Mouse (Mus musculus): ENCODE results near the gene Npas2. TPM values are rescaled to one million over a fixed set of nuclear protein-coding genes. Genes with fewer than 3 reads are reported as not detected.

Gene Npas2
- polyA plus RNA-seq, 1 experiment from 2014 or later, result 0.99 TPM

DNA sequence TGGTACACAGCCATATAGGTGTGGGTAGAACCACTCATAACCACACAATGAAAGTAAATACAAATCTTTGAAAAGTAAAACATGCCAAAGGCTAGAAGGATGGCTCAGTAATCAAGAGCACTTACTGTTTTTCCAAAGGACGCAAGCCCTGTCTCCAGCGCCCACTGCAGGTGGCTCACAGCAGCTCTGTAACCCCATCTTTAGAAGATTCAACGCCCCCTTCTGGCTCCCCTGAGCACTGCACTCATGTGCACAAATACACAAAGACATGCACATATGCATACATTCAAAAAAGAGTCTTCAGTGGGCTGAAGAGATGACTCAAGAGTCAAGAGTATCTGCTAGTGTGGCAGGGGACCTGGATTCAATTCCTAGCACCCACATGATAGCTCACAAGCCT, 36.5 kb downstream of the Npas2 start:
- H3K36me3 ChIP-seq, result no peaks in the 10 kb centered on the region
- no peaks in the 10 kb centered on the region for H3K9me3 ChIP-seq
- ATAC-seq (replicated peaks), result no peak
- no peaks in the 10 kb centered on the region for H3K27me3 ChIP-seq
- H3K9ac ChIP-seq (replicated peaks), result no peak overlapping the region
- H3K4me3 ChIP-seq, result no peak overlapping the region
- no peak overlapping the region for H3K27ac ChIP-seq (replicated peaks)
- H3K4me2 ChIP-seq (replicated peaks), result no peak overlapping the region
- H3K4me1 ChIP-seq, result 0 out of 2 replicates have a peak, but pooled peaks cover 3% of the 10 kb centered on the region
- WGBS, result 71% methylated on average over 3 of the region's 3 CpGs

DNA sequence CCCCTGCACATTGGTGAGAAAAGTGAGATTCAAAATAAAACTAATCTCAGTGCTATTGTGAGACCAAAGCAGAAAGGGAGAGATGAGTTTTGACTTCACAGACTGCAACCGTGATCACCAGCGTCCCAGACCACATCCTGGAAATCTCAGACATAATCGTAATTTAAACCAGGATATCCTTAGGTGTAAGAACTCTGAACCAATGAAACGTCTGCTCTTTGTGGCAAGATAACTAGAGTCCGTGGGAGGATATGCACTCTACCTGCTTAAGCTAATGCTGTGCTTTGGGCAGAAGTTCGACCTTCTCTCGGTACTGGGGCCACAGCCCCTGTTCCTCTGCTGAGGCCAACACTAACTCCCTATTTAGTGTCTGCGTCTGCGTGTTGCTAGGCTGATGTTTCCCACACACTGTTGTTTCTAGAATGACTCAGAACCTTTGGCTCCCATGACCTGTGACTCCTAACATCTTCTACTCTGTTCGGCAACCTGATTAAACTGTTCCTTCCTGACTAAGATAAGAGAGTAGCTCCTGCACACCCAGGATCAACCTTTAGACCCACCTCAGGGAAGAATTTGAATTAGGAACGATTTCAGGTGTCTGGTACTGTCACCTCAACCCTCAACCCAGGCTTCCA, 41.4 kb downstream of the Npas2 start:
- no peaks in the 10 kb centered on the region for H3K27me3 ChIP-seq
- H3K4me1 ChIP-seq, result no peaks in the 10 kb centered on the region
- no peak overlapping the region for H3K27ac ChIP-seq (replicated peaks)
- H3K4me3 ChIP-seq, result no peak overlapping the region
- no peak overlapping the region for H3K9ac ChIP-seq (replicated peaks)
- no peak for ATAC-seq (replicated peaks)
- 90% methylated on average over 11 of the region's 11 CpGs for WGBS
- no peak overlapping the region for H3K4me2 ChIP-seq (replicated peaks)
- H3K9me3 ChIP-seq, result no peaks in the 10 kb centered on the region
- no peaks in the 10 kb centered on the region for H3K36me3 ChIP-seq

DNA sequence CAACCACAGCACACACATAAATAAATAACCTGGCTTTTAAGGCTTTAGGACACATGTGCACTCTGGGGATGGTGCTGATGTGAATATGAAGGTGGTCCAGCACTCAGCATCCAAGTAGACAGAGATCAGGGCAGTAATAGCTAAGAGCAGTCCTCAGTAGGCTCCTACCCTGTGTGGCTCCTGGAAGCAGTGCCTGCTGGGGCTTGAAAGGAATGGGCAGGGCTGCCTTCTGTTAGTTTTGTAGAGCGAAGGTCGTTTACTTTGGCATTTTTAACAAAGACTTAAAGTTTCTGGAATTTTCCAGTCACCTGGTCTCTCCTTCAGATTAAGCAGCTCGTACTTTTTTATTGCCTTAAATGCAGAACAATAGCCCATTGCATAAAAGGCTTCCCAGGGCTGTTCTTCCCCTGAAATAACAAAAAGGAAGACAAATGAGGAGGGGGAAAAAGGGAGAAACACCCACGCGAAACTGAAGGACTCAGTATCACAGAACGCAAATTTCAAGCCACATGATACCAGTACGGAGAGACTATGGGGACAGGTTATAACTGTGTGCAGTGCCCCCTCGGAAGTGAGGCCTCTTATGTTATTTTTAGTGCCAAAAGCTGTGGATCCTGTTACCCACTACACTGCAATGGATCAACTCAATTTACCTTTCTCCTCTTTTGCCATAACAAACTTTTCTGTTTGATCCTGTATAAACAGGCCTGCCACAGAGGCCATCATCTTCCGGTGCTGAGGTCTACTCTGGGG, 44.1 kb downstream of the Npas2 start:
- Histone ChIP-seq H3K9me3 (no peaks in the 10 kb centered on the region), H3K4me2 (replicated peaks) (no peak overlapping the region), H3K4me1 (no peaks in the 10 kb centered on the region), H3K27ac (replicated peaks) (no peak overlapping the region), H3K9ac (replicated peaks) (no peak overlapping the region), H3K36me3 (no peaks in the 10 kb centered on the region), H3K4me3 (no peak overlapping the region), H3K27me3 (no peaks in the 10 kb centered on the region)
- WGBS, result 57% methylated on average over 9 of the region's 9 CpGs
- no peak for ATAC-seq (replicated peaks)

DNA sequence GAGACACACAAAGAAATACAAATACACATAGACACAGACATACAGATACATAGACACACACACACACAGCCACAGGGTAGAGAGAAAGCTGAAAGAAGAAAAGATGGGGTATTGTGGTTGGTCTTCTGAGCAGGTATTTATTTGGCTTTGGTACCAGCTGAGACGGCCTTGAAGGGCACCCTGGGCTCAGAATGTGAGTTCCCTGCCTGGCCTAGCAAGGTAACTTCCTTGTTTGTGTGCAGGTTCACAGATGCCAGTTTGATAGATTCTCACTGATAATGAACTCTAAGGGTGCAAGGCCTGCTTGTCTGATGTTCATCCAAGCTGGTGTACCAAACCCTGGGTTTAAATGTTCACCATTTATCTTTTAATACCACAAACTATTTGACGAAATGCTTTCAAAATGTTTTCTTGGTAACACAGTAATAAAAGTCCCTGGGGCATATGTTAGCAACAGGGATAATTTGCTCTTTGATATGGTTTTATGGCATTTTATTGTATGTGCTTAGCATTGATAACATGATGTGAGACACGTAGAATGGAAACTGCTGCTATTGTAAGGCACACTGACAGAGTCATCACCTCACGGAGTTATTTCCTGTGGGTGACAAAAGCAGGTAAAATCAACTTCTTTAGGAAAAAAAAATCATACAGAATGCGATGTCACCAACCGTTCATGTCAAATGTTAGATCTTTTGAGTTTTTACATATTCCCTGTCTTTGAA, 47.5 kb downstream of the Npas2 start:
- Histone ChIP-seq H3K4me1 (no peaks in the 10 kb centered on the region; the same call in 1 of the 2 replicates), H3K36me3 (no peaks in the 10 kb centered on the region), H3K27me3 (no peaks in the 10 kb centered on the region), H3K4me3 (no peak overlapping the region), H3K9me3 (no peaks in the 10 kb centered on the region), H3K9ac (replicated peaks) (no peak overlapping the region), H3K27ac (replicated peaks) (no peak overlapping the region), H3K4me2 (replicated peaks) (no peak overlapping the region)
- WGBS, result 91% methylated on average over 6 of the region's 6 CpGs
- no peak for ATAC-seq (replicated peaks)

DNA sequence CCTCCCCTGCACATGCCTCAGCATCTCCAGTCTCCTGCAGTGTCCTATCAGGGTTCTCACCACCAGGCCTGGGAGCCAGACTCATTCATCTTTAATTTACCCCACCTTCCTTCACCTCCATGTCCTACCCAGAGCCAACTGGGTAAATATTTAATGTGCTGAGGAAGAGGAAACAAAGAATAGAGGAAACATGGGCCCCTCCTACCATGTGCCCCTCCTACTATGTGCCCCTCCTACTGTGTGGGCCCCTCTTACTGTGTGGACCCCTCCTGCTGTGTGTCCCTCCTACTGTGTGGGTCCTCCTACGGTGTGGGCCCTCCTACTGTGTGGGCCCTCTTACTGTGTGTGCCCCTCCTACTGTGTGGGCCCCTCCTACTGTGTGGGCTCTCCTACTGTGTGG, 51.2 kb downstream of the Npas2 start:
- Histone ChIP-seq H3K4me2 (replicated peaks) (no peak overlapping the region), H3K27ac (replicated peaks) (no peak overlapping the region), H3K4me1 (no peaks in the 10 kb centered on the region; the same call in 1 of the 2 replicates), H3K36me3 (no peaks in the 10 kb centered on the region), H3K4me3 (no peak overlapping the region), H3K27me3 (no peaks in the 10 kb centered on the region), H3K9ac (replicated peaks) (no peak overlapping the region), H3K9me3 (no peaks in the 10 kb centered on the region)
- WGBS, result 70% methylated on average over 1 of the region's 1 CpGs
- no peak for ATAC-seq (replicated peaks)

DNA sequence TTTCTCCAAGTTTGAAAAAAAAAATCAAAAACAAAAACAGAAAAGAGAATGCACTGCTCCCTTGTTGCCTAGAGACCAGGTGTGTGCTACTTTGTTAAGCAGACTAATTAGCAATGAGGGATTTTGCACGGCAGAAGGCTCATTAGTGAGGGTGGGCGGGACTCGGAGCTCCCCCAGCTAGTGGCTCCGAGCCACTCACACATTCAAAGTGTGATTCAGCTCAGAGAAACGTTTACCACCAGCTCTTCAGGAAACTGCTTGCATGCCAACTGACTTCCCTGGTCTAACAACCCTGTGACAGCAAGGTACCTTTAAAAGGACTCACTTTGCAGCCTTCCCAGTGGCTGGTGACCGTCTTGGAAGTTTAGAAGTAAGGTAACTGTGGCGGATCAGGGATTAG, 58.1 kb downstream of the Npas2 start:
- Histone ChIP-seq H3K4me1 (peaks cover 15% of the 10 kb centered on the region), H3K27ac (replicated peaks) (peak overlapping the region; percentile 13; the same call in 1 of the 2 replicates), H3K36me3 (no peaks in the 10 kb centered on the region), H3K9ac (replicated peaks) (no peak overlapping the region), H3K4me2 (replicated peaks) (0 out of 2 replicates have a peak overlapping the region, but pooled peaks have one; percentile 1), H3K9me3 (no peaks in the 10 kb centered on the region), H3K27me3 (no peaks in the 10 kb centered on the region), H3K4me3 (no peak overlapping the region)
- WGBS, result 13% methylated on average over 7 of the region's 7 CpGs
- ATAC-seq (replicated peaks), result peak; percentile 88

DNA sequence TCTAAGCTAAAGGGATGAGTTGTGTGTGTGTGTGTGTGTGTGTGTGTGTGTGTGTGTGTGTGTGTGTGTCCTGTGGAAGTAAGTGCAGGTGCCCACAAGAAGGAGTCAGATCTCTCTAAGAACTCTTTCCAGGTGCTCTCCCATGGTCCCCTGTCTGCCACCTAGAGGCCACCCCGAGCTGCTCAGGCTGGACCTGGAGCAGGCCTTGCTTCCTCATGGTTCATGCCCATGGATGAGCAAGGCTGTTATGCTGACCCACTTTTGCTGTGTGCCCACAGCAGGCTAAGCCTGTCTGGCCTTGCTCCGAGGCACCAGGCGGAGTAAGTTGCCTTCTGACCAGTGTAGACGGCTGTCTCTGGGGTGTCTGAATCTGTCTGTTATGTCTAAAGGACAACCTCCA, 60.2 kb downstream of the Npas2 start:
- no peaks in the 10 kb centered on the region for H3K27me3 ChIP-seq
- ATAC-seq (replicated peaks), result no peak
- H3K27ac ChIP-seq (replicated peaks), result no peak overlapping the region
- H3K36me3 ChIP-seq, result no peaks in the 10 kb centered on the region
- H3K4me2 ChIP-seq (replicated peaks), result no peak overlapping the region
- no peak overlapping the region for H3K4me3 ChIP-seq
- H3K4me1 ChIP-seq, result peaks cover 19% of the 10 kb centered on the region
- no peaks in the 10 kb centered on the region for H3K9me3 ChIP-seq
- H3K9ac ChIP-seq (replicated peaks), result no peak overlapping the region
- 82% methylated on average over 4 of the region's 4 CpGs for WGBS

DNA sequence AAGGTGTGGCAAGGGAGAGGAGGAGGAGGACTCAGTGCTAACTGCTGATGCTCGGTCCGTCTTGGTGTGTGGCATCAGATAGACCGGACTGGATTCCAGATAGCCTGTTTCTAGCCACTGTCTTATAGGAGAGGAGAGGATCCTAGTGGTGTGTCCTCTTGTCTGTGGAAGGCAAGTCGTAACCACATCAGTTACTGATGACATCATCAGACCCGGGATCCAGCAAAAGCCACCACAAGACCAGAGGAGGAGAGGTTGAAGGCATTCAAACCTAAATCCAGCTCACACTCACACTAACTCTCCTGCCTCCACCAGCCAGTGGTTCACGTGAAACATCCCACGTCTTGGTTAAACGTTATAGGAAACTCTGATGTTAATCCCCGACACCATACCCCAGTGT, 62.5 kb downstream of the Npas2 start:
- H3K4me1 ChIP-seq, result peaks cover 19% of the 10 kb centered on the region
- H3K27me3 ChIP-seq, result no peaks in the 10 kb centered on the region
- WGBS, result 92% methylated on average over 9 of the region's 9 CpGs
- H3K9me3 ChIP-seq, result no peaks in the 10 kb centered on the region
- H3K4me2 ChIP-seq (replicated peaks), result no peak overlapping the region
- no peak overlapping the region for H3K4me3 ChIP-seq
- no peak overlapping the region for H3K9ac ChIP-seq (replicated peaks)
- ATAC-seq (replicated peaks), result no peak
- H3K36me3 ChIP-seq, result no peaks in the 10 kb centered on the region
- no peak overlapping the region for H3K27ac ChIP-seq (replicated peaks)

DNA sequence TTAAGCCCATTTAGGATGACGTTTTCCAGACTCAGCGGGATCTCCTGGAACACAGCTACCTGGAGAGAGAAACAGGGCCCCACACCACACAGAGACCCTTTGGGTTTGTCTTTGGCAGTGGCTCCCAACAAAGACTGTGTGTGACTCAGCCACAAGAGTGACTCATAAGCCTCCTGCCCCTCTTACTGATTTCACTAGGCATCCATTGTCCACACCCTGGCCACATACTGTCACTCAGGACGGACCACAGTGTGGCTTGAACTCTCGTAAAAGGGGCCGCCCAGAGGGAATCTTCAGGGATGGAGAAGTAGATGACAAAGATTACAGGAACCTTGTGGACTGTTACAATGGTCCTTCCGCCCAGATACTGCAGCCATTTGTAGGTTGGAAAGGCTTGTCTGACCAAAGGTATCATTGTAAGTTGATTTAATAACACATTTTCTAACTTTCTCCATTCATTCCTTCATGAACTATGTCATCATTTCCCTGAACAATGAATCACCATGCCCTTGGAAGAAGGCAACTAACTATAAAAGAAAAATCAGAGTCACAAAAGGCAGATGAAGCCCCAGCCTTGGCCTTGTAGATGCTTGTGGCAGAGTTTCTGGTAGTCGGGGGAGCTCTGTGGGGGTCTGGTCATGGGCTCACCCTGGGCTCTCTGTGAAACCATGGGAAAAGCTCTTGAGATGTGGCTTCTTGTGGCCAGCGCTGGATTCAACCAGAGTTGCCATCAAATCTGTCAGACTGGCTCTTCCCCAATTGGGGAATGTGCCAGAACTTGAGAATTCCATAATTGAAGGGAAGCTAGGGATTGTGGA, 63.2 kb downstream of the Npas2 start:
- no peak overlapping the region for H3K4me3 ChIP-seq
- no peaks in the 10 kb centered on the region for H3K27me3 ChIP-seq
- H3K4me1 ChIP-seq, result peaks cover 13% of the 10 kb centered on the region
- H3K4me2 ChIP-seq (replicated peaks), result no peak overlapping the region
- no peaks in the 10 kb centered on the region for H3K36me3 ChIP-seq
- 78% methylated on average over 8 of the region's 8 CpGs for WGBS
- no peak overlapping the region for H3K9ac ChIP-seq (replicated peaks)
- no peak overlapping the region for H3K27ac ChIP-seq (replicated peaks)
- H3K9me3 ChIP-seq, result no peaks in the 10 kb centered on the region
- ATAC-seq (replicated peaks), result no peak

DNA sequence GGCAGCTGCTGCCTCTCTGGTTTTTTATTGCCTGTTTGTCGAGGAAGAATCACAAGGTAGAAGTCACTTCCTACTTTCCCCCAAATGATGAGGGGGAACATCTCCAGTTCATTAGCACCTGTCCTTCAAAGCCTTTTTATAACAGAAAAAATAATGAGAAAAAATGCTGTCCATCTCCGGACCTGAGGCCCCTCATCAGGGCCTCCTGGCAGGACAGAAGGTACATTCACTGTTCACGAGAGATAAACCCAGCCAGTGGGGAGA, 63.7 kb downstream of the Npas2 start:
- H3K27me3 ChIP-seq, result no peaks in the 10 kb centered on the region
- peaks cover 8% of the 10 kb centered on the region for H3K4me1 ChIP-seq
- 48% methylated on average over 3 of the region's 3 CpGs for WGBS
- no peaks in the 10 kb centered on the region for H3K9me3 ChIP-seq
- no peak overlapping the region for H3K4me2 ChIP-seq (replicated peaks)
- H3K9ac ChIP-seq (replicated peaks), result no peak overlapping the region
- no peak overlapping the region for H3K4me3 ChIP-seq
- ATAC-seq (replicated peaks), result no peak
- H3K36me3 ChIP-seq, result no peaks in the 10 kb centered on the region
- H3K27ac ChIP-seq (replicated peaks), result 0 out of 2 replicates have a peak overlapping the region, but pooled peaks have one; percentile 9

DNA sequence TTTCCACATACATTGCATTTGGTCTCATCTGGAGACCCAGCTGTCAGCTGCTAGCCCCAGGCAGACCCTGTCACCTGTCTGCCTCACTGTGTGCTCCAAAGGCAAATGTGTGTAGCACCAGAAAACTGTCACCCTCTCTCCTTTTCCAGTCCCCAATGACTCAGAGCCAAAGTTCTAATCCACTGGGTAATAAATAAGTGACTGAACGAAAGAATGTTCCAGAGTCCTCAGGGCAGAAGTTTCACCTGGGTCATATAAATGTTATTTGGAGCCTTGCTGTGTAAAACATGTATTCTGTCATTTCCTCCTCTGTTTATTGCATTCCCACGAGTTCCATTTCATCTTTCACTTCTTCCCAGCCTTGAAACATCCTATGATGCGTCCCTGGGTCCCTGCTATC, 66.1 kb downstream of the Npas2 start:
- no peak overlapping the region for H3K4me3 ChIP-seq
- no peaks in the 10 kb centered on the region for H3K36me3 ChIP-seq
- H3K4me1 ChIP-seq, result 0 out of 2 replicates have a peak, but pooled peaks cover 4% of the 10 kb centered on the region
- no peak overlapping the region for H3K9ac ChIP-seq (replicated peaks)
- no peaks in the 10 kb centered on the region for H3K9me3 ChIP-seq
- H3K27me3 ChIP-seq, result no peaks in the 10 kb centered on the region
- H3K27ac ChIP-seq (replicated peaks), result no peak overlapping the region
- no peak overlapping the region for H3K4me2 ChIP-seq (replicated peaks)
- WGBS, result 75% methylated on average over 3 of the region's 3 CpGs
- no peak for ATAC-seq (replicated peaks)

Measured in forebrain, embryonic 15.5 days (tissue).